Comparison of ENCODE assay signal across 13 mouse cellular contexts in genomic region chr13:85509671-85510070, GRCm38 (mm10).
DNase-seq lines count a peak whose midpoint lies in the region; ATAC-seq lines count a peak whose summit lies in the region.
"Had no signal": no experiment of that assay in that cellular context is flagged by ENCODE, and none has a peak within 500 bp of the region (broad histone marks: within the 10 kb centered on the region; RNA-seq: fewer than 3 reads in every experiment).

No protein-coding gene starts in this region.

- no peaks in the 10 kb centered on the region for H3K9me3 ChIP-seq in kidney, embryonic 16.5 days (ENCODE audit: low read length)
- H3K9me3 ChIP-seq: stomach, embryonic 15.5 days had no signal

- DNase-seq in kidney, postnatal 25 days = no peak
- peak; percentile 84 for DNase-seq in thymus, postnatal 0 days (ENCODE audit: low spot score)
- no peak for DNase-seq in layer of hippocampus, postnatal 10 days (ENCODE audit: low spot score in 2 of 2)
- DNase-seq in adrenal gland, postnatal 10 days = no peak
- no peak for DNase-seq in ovary, adult 18-20 months (ENCODE audit: low spot score)
- DNase-seq: gastrocnemius, postnatal 36 days; heart, postnatal 36 days; kidney, adult 18-20 months had no signal

- no peak overlapping the region for H3K4me3 ChIP-seq in kidney, embryonic 16.5 days (ENCODE audit: low read length)
- H3K4me3 ChIP-seq: stomach, embryonic 15.5 days had no signal

- no peak overlapping the region for H3K9ac ChIP-seq in kidney, embryonic 16.5 days (replicated peaks; ENCODE audit: low read length)
- H3K9ac ChIP-seq: stomach, embryonic 15.5 days had no signal

- H3K4me2 ChIP-seq in kidney, embryonic 16.5 days (replicated peaks; ENCODE audit: low read depth, low read length) = no peak overlapping the region
- H3K4me2 ChIP-seq: stomach, embryonic 15.5 days had no signal

- H3K4me1 ChIP-seq in kidney, embryonic 16.5 days (ENCODE audit: insufficient read depth, low read length) = peaks cover 10% of the 10 kb centered on the region
- H3K4me1 ChIP-seq: stomach, embryonic 15.5 days had no signal

- no peak overlapping the region for H3K27ac ChIP-seq in kidney, embryonic 16.5 days (ENCODE audit: low read length)
- H3K27ac ChIP-seq: stomach, embryonic 15.5 days had no signal

- whole genome bisulfite sequencing in kidney, embryonic 16.5 days = 33% methylated on average over 1 of the region's 1 CpGs

- H3K36me3 ChIP-seq in kidney, embryonic 16.5 days (ENCODE audit: insufficient read depth, low read length) = no peaks in the 10 kb centered on the region
- H3K36me3 ChIP-seq: stomach, embryonic 15.5 days had no signal

- no peaks in the 10 kb centered on the region for H3K27me3 ChIP-seq in kidney, embryonic 16.5 days (ENCODE audit: insufficient read depth, low read length)
- H3K27me3 ChIP-seq: stomach, embryonic 15.5 days had no signal

- peak; percentile 35; the same call in 1 of the 2 replicates for ATAC-seq in kidney, embryonic 16.5 days (ENCODE audit: low FRiP score, low TSS enrichment)
- ATAC-seq in CD4-positive, CD25-positive, alpha-beta regulatory T cell, adult 4 months = peak; percentile 51
- ATAC-seq in hematopoietic stem cell, adult 5-6 weeks (replicated peaks in 1 of 2; ENCODE audit: insufficient read depth in 1 of 2, low FRiP score in 2 of 2, low TSS enrichment in 1 of 2, low read depth in 1 of 2, poor library complexity in 2 of 2, severe bottlenecking in 2 of 2) = peak; percentile 71 to 72
- ATAC-seq: forebrain, embryonic 14.5 days had no signal
